Mouse (Mus musculus): ENCODE measurements at regions not wholly inside any gene's neighbourhood (a gene's known extent, or its start where the extent isn't known, plus 50 kb on each side); places are given as distances from the start of the nearest gene placed in this dataset.

DNA sequence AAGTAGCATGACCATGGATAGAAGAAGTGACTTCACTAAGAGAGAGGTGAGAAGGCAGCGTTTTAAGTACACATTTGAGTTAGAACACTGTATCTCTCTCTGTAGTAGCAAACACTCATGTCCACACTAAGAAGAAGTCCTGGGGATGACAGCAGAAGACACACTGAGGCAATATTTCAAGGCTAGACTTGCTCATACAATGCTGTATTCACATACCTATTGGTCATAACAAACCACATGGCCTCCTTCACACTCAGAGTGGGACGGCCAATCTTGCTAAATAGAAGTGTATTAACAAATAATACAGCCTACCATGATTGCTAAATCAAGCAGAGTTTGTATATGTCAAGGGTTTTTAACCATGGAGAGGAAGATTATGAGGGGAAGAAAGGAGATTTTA lies 252.5 kb upstream of the Kcnj16 start:
- DNase-seq (ENCODE audit: low spot score in 2 of 2): no peak

DNA sequence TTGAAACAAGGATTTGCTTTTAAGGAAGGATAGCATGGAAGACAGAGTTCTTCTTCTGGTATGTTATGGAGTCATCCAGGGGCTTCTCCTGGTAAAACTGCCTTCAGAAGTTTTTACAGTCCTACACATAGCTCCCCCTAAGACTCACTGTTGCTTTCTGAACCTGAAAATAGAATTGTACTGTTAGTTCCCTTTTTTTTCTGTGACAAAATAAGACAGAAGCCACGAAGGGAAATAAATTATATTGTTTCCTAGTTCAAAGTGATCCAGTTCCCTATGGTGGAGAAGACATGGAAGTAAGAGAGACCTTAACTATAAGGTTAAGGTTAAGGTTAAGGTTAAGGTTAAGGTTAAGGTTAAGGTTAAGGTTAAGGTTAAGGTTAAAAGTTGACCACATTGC lies 251.5 kb upstream of the Kcnj16 start:
- DNase-seq (ENCODE audit: low spot score in 2 of 2): no peak

DNA sequence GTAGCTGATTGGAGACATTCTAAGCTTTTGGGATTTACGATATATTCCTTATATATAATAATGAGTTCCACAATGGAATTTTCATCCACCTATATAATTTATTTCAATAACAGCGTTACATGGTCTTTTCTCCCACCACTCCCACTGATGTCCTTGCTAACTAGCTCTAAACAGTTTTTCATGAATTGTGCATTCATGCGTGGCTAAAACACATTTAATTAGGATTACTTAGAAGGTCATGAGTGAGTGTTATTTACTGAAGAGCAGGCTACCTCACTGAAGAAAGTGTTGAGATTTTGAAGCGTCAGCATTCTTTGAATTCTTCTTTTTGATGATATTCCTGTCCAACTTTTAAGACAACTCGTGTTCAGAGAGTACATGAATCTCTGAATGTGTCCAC lies 245.1 kb upstream of the Kcnj16 start:
- DNase-seq (ENCODE audit: low spot score in 2 of 2): no peak

DNA sequence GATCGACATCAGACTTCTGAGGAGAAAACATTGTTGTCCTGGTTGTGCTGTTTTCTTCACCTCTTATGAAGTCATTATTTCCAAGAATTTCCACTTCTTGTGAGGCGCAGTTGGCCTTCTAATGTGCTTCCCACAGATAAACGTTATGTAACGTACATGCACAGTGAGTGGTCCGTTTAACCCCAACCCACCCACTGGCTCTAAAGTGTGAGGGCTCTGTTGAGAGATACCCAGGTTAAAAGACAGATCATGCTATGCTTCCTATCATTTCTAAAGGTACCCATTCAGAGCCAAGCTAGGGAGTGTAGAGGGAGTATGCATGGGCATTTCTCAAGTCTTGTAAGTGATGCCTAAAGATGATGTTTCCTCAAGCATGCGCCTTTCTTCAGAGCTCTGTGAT lies 243.9 kb upstream of the Kcnj16 start:
- DNase-seq (ENCODE audit: low spot score in 2 of 2): no peak

DNA sequence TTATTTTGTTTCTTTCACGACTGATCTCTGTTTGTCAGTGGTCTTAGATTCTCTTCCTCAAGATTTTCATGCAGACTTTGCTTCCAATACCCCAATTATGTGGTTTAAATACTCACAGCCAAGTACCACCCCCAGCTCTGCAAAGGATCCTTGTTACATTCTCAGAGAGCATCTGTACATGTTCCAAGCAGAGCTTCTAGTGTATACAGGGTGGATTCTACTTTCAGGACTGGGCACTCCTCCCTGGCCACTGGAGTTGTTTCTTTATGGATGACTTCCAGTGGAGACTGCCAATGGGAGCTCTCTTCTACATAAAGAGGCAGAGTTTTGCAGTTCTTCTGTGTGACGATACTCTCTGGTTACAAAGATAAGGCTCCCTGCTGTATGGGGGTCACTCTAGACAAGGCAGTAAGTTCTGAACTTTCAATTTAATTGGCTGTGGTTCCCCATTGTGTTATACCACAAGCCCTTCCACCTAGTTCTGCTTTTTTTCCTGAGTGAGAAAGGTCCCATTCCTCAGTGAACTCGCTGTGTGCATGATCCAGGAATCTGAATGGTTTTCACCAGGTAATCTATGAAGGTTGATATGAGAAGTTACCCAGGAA lies 240.4 kb upstream of the Kcnj16 start:
- DNase-seq (ENCODE audit: low spot score in 2 of 2): no peak

DNA sequence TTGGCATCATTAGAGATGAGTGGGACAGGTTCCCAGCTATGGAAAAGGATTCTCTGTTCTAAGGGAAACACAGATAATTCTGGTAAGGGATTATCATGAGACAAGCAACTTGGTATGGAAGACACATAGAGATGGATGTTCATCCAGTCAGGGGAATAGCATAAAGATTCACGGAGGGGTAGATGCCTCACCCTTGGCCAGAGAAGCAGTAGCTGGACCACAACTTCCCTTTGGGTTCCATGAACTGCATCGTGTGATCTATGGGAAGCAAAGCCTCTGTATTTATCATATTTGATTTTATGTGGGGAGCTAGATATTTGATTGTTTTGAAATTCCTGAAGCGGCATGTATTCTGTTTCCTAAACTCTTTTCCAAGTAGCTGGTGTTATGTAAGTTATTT lies 236.3 kb upstream of the Kcnj16 start:
- DNase-seq (ENCODE audit: low spot score in 2 of 2): no peak

DNA sequence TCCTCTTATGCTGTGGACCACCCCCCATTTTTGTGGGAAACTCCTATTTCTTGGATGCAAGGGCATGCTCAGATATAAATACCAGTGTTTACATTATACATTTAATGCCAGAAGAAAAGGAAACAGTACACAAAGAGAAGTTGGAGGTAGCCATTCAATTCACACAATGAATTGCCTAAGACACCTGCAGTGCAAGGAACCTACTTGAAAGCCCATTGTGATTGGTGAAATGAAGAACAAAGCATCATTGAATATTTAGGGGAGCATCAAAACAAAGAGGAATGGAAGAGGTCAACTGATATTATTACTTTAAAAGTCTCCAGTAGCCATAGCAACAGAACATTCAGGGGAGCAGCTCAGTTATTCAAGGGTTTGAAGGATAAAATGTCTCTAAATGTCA lies 193.7 kb upstream of the Kcnj16 start:
- no peak for DNase-seq (ENCODE audit: low spot score in 2 of 2)

DNA sequence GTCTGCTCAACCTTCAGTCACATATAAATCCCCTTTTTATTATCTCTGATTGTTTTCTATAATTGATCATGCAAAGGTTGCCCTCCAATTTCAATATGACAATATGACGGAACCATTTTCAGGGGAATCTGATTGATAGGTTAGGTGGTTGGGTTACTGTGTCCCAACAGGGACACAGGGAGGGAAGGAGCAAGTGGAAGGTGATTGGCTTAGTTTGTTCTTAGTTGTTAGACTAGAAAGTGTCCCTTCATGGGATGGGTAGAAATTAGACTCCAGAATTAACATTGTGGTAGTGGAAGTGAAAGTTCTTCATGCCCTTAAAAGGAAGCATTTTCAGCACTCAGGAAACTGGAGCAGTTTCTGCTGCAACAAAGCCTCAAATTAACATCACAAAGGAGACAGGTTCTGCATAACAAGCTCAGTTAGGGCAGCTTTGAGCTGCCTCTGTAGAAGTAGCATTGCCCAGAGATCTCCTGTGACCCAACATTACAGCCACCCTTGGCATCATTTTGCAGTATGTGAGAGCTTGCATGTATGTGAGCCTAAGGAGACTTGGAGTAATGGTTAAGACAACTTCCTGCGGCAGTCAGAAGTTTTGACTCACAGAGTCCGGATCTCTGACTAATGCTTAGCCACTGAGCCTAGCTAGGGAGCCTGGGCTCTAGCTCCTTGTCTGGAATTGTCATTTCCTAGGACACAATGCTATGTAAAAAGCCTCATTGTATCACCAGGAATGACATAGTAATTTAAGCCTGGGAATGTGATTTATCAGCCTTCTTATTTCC lies 186.1 kb upstream of the Kcnj16 start:
- DNase-seq (ENCODE audit: low spot score in 2 of 2): peak; percentile 12 to 35

DNA sequence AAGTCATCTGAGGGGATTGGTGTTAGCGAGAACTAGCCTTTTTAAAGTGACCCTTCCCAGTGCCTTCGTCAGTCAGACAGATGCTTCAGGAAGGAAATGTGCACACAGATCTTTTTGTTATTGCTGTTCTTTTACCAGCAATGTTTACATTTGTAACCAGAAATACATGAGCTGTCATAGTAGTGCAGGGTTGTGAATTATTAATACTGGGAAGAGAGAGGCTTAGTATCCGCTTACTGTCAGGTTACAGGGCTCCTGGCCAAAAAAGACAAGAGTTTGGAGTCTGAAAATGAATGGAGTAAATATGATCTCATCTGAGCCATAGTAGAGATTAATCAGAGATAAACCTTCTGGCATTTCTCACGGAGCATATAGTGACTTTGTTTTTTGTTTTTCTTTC lies 178.3 kb upstream of the Kcnj16 start:
- no peak for DNase-seq (ENCODE audit: low spot score in 2 of 2)

DNA sequence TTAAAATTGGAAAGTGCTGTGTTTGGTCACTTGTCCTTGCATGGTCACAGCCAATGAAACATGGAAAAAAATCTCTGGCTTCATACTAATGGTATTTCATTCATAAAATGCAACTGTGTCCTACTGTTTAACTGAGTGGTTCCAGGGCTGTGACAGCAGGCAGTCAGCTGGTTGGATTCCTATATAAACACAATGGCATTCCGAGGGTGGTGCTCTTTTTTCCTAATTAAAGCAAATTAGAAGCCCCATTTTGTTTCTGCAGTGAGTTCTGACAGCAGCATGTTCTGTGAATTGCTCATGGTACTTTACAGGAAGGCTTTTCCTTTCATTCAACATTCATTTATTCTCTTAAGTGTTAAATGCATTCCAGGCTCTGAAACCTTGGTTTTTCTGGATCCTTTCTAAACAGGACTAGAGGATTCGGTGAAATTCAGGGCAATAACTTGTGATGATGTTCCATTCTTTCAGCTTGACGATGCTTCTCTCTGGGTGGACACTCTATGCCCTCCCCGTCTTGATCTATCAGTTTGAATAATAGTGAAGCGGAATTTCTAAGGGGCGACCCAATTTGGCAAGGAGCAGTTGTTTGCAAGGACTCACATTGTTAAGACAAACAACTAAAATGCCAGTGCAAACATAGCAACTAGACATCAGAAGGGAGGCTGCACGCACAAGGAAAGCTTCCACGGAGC lies 167.8 kb upstream of the Kcnj16 start:
- no peak for DNase-seq (ENCODE audit: low spot score in 2 of 2)

DNA sequence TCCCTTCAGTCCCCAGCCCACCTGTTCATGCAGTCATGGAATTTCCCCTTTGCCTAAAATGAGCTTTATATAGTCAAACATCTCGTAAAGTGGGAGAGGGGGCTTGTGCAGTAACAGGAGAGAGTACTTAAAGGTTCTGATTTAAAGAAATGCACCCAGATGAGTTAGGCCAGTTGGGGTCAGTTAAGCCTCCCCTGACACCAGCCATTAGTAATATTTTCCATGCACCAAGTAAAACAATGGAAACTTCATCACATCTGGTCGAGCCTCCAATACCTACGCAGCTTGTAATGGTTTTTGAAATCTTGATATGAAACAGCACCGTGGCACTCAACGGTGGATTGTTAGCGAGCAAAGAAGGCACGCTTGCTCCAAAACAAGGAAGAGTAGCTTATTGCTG lies 165.8 kb upstream of the Kcnj16 start:
- no peak for DNase-seq (ENCODE audit: low spot score in 2 of 2)

DNA sequence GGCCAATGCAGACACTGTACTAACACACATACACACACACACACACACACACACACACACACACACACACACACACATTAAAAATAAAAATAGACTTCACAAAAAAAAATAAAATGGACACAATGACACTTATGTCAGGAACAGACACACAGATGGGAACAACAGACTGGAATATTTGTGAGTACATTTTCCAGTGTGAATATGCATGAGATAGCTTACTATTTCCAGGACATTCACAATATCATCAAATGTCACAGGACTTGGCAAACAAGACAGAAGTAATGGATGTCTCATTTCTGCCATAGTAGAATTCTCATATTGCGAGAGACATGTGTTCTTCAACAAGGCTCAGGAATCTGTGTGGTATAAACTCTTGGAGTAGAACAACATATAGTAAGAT lies 163.8 kb upstream of the Kcnj16 start:
- no peak for DNase-seq (ENCODE audit: low spot score in 2 of 2)

DNA sequence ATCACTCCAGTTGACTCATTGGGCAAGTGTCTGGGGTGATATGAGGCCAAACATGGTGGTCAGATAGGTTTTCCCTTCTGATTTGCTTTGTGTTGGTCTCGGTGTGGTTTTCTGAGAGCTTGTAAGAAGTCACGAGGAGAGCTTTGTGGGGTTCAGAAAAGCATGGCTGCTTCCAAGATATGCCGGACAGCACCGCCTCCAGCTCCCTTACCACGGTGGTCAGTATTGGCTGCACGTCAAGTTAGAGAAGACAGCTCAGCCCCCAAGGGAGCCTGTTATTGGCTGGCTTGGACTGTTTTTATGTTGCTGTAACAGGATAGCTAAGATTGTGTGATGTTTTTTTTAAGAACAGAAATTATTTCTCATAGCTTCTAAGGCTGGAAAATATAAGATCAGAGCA lies 154.7 kb upstream of the Kcnj16 start:
- DNase-seq (ENCODE audit: low spot score in 2 of 2): no peak

DNA sequence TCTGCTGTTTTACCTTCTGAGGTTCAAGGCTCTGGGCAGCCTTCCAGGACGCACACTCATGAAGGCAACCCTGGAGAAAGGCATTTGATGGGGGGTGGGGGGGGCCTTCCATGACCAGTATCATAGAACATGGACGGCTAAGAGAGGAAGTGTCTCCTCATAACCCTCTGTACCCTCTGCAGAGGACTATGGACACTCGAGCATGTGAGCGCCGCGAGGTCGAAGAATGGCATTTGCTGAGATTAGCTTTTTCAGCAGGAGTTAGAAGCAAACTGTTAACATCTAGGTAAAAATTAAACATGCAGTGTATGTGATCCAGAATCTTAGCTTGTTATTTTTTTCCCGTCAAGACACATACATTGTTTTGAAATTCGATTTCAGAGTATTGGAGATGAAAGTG lies 153.1 kb upstream of the Kcnj16 start:
- DNase-seq (ENCODE audit: low spot score in 2 of 2): no peak

DNA sequence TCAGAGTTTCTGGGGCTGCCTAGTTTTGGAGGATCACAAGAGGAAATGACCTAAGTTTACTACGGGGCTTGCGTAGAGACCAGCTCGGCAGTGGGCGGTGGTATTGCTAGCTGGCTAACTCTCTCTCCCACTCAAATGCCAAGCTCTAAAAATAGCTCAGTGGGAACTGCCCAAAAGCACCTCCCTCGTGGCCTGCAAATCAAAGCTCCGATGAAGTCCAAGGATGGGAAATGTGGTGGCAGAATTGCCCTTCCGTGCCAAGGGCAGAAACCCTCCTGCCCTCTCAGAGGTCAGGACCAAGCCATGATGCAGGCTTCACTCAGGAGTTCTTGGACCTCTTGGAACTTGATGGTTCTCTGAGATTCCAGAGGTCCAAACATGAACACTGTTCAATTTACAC lies 152.6 kb upstream of the Kcnj16 start:
- DNase-seq (ENCODE audit: low spot score in 2 of 2): peak in 1 of 2 experiments; percentile 1

DNA sequence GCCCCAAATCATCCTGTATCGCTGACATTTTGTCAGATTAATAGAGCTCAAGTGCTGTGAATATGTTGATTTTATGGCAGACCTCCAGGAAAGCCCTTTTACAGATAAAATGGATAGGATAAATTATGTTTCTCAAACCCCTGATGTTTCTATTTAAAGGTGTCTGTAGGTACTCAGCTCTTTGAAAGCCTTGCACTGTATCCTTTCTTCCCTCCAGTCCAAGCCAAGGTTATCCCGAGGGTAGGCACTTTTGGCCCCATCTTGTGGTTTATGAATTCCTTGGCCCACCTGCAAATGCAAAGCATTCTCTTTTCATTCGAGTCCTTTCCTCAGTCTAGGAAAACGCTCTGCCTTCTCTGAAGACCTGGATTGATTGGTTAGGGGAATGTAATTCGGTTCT lies 139.2 kb upstream of the Kcnj16 start:
- DNase-seq (ENCODE audit: low spot score in 2 of 2): no peak

DNA sequence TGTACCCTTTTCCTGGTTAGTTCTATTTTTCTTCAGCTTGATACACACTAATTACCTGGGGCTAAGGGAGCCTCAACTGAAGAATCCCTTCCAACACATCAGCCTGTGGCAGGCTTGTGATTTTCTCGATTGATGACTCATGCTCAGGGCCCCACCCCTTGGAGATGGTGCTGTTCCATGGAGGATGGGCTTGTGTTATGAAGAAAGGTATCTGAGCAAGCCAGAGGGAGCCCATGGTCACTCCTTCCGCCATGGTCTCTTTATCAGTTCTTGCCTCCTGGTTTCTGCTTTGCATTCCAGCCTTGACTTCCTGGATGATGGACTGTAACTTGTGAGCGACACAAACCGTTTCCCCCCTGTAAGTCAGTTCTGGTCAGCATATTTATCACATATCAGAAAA lies 131.1 kb upstream of the Kcnj16 start:
- DNase-seq (ENCODE audit: low spot score in 2 of 2): no peak

DNA sequence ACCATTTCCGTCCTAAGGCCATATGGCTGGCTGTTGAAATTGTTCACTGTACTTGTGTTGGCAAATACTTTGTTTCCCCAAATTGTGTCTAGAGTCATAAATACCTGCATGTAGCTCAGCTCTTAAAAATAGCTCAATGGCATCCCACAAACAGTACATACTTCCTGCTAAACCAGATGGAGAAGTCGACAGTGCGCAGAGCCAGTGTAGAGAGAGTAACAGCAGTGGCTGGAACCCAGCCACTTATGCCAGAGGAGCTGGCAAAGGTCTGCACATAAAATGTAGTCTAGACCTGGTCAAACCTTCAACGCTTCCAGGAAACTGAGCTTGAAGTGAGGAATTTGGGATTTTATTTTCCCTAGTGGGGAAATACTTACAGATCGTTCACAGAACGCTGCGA lies 128.5 kb upstream of the Kcnj16 start:
- no peak for DNase-seq (ENCODE audit: low spot score in 2 of 2)

DNA sequence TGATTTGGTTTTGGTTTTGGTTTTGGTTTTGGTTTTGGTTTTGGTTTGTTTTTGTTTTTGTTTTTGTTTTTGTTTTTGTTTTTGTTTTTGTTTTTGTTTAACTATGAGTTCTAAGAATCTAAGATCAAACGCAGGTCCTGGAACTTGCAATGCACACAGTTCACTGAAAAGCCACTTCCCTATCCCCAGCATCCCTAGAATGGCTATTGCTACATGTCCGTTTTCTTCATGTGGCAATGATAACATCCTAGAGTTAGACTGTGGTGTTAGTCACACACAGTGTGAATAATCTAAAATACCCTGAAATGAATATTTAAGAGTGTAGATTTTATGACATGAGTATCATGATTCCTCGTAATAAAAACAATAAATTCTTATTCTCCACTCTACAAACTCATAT lies 99.5 kb upstream of the Kcnj16 start:
- no peak for DNase-seq (ENCODE audit: low spot score in 2 of 2)

DNA sequence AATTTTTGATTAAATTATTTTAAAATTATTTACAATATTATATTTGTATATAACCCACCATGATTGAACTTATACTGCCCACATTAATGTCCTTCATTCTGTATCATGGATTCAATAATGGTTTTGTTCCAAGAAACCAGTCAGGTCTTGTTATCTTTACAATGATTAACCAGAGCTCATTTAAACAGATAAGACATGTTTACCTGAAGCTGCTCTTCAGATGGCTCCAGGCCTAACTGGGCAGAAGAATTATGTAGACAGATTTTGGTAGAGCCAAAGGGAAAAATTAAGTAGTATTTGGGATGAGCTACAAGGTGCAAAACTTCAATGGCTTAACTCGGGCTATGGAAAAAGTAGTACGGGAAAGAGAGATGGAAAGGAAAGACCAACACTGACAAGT lies 97.7 kb upstream of the Kcnj16 start:
- no peak for DNase-seq (ENCODE audit: low spot score in 2 of 2)

DNA sequence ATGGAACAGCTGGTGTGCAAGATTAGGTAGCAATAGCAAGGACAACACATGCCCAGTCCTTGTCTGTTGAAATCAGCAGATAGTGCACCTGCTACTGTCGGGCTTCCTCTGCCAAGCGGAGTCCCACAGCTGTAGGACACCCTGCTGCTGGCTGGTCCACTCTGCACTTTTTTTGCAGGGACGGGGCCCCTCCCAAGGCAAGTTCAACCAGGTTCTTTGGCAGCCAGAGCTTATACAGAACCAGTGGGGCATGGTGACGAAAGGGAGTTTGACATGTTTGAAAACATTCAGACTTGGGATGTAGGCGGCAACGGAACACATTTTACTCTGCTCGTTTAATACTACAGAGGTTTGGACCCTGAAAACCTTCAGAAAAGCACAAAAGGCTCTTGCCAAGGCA lies 93.2 kb upstream of the Kcnj16 start:
- DNase-seq (ENCODE audit: low spot score in 2 of 2): no peak

DNA sequence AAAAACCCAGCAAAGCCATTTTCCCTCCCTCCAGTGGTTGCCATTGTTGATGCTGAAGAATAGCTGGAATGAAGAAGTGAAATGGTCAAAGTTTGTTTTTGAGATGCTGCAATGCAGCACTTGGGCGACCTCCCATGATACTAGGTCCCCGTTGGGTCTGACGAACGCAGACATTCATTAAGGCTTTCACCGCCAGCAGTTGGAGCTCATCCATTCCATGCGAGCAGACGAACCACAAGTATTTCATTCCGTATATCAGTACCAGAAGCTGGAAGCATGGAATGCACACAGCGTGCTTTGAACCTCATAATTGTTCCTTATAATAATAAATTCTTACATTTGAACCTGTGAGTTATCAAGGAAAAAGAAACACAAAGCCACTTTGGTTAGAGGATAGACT lies 86.9 kb upstream of the Kcnj16 start:
- DNase-seq (ENCODE audit: low spot score in 2 of 2): no peak
